Mouse (Mus musculus) layer of hippocampus, adult 8-10 months (tissue): ENCODE results near the gene Olfr172. TPM values are rescaled to one million over a fixed set of nuclear protein-coding genes. Genes with fewer than 3 reads are reported as not detected.
A peak's percentile ranks its signal among the peaks of the same experiment; 100 is the strongest.

Source experiments
- DNase-seq, 2 experiments: peaks; one replicate each; pipeline ENCODE4 v3.0.0; 2022; ENCODE audit warnings: low spot score in 2 of 2
- microRNA-seq, 2 experiments: library from miRNA; unstranded; fragments of <30 nt; microRNA quantifications; one replicate each; pipeline ENCODE4 v1.2.0; 2022
- total RNA-seq, 4 experiments: library from RNA; stranded (reverse); gene quantifications; 2 replicates each; pipeline ENCODE4 v1.2.4; 2022

The Olfr172 gene
- not detected for total RNA-seq

DNA sequence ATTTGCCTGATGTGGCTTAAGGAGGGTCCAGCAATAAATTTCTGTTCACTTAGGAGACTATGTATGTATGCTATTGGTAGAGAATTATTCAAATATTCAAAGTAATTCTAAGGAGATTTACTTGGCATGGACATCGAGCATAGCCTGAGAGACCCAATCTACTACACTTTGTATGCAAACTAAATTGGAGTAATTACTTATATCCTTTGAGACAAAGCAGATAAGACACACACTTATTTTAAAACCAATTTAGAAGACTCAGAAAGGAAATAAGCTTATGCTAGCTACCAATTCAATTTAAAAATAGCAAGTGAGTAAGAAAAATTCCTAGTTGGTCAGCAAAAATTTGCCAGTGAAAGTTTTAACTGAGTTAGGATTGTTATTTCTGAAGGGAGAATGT, at the start of gene Olfr172:
TSS of gene Olfr172 (minus strand) at position 101 of the 400 bp plus-strand sequence.
- DNase-seq: no peak

DNA sequence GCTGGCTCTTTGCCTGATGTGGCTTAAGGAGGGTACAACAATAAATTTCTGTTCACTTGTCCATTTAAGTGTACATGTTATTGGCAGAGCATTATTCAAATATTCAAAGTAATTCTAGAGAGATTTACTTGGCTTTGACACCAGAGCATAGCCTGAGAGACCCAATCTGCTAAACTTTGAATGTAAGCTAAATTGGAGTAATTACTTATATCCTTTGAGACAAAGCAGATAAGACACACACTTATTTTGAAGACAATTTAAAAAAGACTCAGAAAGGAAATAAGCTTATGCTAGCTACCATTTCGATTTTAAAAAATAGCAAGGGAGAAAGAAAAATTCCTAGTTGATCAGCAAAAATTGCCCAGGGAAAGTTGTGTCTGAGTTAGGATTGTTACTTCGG, 37.2 kb upstream of the Olfr172 start, which contains the start of gene Olfr173:
TSS of gene Olfr173 (minus strand) at position 101 of the 400 bp plus-strand sequence.
- no peak for DNase-seq

DNA sequence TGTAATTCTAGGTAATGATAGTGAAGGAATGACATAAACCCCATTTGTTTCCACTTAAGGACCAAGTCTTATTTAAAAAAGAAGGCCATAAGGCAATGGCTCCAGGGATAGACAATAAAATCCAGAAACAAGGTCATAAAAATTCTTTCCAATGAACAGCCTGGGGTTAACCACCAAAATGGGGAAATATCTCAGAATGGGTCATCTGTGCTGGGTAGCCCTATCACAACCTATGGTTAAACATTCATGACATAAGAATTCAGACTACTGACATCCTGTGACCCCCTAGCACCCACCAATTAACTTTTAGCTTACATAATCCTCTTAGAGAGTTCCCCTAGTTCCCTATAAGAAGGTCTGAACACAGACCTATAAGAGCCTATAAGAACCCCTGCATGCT, 6.8 kb downstream of the Olfr172 start:
- no peak for DNase-seq

DNA sequence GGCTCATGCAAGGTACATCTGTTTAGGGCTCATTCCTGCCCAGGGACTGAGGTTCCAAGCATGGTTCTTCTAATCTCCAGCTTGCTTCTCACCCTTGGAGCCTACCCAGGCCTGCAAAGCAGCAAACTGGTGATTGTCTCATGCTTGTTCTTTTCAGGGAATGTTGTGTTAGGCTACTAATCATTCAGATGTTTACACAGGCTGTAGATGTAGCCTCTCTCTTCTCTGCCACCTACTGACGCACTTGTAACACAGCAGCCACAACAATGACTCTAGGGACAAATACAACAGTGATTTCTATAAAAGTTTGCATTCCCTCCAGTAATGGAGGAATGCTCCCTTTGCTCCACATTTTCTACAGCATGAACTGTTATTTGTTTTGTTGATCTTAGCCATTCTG, 11.7 kb downstream of the Olfr172 start:
- DNase-seq: no peak

DNA sequence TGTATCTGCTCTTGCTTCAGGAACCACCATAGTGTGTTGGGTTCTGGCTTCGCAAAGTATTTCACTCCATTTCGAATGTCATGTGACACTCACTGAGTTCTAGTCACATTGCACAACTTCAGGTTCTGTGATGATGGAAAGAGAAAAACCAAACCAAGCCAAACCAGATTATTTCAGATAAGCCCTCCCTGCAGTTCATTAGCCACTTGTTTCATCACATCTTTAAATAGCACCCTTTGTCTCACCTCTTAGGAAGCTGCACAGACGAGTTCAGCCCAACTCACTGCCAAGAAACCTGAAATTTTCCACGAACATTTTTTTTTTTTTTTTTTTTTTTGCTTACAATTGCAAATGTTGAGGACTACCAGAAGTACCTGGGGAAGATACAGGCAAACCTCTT, 16.3 kb downstream of the Olfr172 start:
- no peak for DNase-seq

DNA sequence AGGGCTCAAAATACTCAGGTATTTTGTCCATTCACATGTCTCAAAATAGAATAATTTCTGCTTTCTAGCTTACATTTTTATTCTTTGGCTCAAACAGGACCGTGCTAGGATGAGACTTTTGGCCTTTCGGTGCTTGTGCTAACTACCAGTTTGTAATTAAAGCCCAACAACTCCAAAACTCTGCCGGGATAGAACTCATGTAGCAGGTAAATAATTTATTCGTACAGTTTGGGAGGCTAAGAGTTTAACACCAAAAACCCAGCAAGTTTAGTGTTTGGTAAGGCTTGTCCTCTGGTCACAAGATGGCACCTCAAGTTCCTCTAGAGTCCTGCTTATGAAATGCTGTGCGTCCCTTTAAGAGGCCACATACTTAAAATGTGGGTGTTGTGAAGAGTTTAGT, 22.2 kb downstream of the Olfr172 start:
- DNase-seq: no peak

DNA sequence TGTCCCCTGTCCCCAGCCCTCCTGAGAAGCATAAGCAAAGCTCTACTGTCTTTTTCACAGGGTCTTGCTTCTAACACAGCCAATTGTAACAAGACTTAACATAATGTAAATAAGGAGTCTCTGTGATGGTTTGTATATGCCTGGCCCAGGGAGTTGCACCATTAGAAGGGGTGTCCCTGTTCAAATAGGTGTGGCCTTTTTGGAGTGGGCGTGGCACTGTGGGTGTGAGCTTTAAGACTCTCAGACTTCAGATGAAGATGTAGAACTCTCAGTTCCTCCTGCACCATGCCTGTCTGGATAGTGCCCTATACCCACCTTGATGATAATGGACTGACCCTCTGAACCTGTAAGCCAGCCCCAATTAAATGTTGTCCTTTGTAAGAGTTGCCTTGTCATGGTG, 24.2 kb downstream of the Olfr172 start:
- no peak for DNase-seq

DNA sequence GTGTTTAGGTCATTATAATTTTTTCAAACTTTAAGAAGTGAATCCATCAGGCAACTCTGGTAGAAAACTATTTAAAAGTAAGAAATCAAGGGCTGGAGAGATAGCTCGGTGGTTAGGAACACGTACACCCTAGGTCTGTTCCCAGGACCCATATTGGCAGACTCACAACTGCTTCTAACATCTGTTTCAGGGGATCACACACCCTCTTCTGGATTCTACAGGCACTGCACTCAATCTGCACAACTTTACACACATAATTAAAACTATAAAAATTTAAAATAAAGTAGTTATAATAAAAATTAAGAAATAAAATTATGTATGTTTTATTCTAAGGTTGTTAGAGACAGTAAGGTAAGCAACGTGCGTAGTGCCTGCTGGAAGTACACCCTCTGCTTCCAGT, 24.8 kb downstream of the Olfr172 start:
- no peak for DNase-seq

DNA sequence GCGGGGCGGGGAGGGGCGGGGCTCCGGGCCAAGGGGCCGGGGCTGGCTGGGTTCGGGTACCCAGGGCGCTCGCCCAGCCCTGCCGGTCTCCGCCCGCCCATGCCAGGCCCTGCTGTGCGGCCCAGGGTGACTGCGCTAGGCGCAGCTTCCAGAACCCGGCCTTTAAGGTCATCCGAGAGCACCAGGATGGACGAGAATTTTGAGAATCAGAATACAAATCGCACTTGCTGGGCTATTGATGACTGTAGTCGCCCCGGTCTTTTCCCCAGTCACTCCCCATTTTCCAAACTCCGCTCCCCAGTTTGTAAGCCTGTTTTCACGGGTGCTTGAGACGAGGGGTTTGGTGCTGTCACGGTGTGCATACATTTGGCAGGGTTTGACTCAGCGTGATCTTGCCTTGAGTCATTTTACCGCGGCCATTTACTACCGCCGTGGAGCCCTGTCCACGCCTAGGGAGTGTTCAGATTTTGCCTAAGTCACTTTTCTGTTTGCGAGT, 34.8 kb downstream of the Olfr172 start:
- peak in 1 of 2 experiments; percentile 23 for DNase-seq

DNA sequence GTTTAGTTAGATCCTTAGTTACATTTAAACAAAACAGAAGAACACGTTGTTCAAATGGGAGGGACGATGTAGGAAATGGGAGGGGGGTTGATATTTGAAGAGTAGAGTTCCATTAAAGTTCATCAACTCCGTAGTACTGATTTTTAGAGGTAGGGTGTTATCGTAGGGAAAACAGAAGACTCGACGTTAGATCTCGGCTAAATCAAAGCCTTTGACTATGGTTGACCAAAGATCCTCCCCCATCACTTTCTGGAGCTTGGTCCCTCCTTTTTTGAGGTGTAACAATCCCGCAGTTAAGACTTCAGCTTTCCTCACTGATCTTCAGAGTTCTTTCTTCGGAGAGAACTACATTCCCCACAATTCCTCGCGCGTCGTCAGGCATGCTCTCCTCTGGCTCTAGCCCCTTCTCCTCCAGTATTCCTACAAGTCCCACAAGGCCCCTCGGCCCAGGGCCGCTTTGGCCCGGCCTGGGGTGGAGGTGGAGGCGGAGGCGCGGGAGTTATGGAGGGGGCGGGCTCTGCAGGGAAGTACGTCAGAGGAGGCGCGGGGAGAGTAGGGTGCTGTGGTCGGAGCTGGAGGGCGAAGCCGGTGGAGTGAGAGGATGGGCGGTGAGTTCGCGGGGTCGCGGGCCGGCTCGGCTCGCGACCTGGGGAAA, 35.4 kb downstream of the Olfr172 start, which contains the start of gene Cldnd1:
TSS of gene Cldnd1 (plus strand) at position 434 of the 655 bp plus-strand sequence.
- DNase-seq: peak; percentile 90 to 96

DNA sequence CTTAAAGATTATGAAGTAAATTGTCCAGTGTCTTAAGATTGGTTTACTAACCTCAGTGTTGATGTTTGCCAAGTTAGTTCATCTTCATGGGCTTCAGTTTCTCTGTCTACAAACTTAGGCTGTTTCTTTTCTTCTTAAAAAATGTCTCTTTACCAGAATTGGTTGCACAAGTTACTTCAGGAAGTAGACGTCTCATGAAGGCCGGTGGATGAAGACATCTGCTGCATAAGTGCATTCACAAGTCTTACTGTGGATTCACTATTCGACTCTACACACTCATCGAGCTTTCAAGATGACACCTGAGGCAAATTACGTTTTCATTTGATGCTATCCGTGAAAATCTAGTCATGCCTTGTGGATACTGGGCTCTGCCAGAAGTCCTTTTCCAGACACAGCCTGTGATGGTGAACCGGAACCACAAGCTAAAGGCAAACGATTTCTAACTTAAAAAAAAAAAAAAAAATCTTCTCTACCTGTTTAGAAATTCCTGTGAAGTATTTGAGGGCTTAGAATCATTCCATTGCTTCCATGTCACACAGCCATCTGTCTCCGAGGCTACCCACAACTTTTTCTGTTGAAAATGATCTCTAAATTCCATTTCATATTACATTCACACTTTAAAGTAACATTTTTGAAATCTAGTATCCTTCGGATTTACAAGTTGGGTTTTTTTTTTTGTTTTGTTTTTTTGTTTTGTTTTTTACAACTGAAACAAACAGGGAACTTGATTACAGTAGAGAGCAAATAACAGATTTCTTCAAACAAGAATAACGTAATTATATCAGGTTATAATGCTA, 36.1 kb downstream of the Olfr172 start:
- DNase-seq: no peak

DNA sequence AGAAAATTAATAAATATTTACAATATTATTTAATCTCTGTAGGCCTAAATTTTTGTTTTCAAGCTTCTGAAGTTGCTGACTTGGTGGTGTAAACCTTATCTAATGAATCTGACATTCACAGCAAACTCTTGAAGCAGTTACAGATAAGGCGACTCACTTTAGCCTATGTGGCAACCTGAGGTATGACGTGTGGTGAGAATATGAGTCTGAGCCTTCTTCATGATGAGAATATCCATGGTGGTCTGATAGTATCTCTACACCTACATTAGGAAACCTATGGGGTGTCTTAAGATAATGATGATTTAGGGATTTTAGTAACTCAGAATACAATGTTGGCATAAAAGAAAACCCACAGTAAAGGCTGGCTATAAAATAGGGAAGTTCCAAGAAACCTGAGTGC, 40.7 kb downstream of the Olfr172 start:
- no peak for DNase-seq

DNA sequence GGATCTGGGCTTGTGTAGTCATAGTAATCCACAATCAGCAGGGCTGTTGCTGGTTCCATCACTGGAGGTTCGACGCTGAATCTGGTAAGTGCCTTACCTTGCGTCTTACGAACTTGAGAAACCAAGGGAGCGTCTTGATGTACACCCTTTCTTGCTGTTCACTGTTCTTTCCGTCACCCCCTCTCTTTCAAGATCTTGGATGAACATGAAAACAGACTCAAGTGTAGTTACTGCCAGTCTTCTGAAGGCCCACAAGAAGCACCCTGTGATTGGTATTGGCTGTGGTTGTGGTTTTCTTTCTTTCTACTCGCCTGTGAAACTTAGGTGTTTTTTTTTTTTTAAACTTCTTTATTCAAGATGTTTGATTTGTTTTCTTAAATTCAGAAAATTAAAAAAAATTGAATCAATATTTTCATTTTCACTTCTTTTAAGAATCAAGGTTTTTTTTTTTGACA, 44.3 kb downstream of the Olfr172 start, which contains the start of gene Gpr15:
TSS of gene Gpr15 (minus strand) at position 405 of the 455 bp plus-strand sequence.
- DNase-seq: no peak

DNA sequence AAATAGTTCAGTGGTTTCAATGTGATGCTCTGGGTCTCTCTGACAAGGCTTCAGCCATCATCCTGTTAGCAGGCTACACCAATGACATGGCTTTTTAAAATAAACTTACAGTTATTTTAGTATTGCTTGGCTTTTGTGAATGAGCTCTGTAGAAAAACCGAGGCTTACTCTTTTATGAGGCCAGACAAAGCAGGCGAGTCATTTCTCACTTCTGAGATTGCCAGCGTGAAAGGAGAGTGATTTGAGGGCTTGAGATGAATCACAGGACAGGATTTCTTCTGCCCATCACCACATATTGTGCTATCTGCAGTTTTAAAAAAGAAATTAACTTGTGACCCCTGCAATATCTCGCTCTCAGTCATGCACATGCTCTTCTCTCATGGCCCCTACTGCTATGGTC, 48.0 kb downstream of the Olfr172 start:
- no peak for DNase-seq

DNA sequence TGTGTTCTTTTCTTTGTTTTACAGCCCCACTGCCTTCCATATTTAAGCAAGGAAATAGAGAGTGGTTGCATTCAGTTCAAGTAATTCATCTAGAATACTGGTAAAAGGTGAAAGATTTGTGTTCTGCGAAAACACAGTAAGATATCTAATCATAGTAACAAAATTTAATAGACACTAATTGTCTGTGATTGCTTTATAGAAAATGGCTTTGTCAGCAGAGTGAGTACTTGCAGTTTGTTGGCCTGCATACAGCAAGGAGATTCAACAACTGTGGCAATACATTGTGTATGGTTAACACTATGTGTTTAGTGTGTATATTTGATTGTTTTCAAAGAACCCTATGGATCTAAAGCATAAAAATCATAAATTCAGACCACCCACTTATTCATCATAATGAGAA, 49.8 kb downstream of the Olfr172 start:
- no peak for DNase-seq

DNA sequence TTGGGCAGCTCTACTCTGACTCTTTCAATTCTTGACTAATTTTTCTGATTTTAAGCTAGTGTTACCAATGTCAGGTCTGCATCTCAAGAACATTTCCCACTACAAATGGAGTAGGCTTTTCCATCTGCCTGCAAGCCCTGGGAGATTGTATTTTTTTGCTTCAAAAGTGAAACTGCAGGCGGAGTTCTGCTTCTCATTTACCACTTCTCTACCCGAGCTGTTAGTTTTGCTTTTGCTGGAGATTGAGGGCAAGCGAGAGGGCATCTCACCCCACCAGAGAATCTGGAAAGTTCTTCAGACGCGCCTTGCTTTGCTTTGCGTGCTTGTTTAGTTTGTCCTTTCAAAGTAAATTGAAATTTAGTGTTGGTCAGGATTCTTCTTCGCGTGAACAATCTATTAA, 50.8 kb downstream of the Olfr172 start:
- DNase-seq: no peak

Small RNA genes lying within 50 kb of the gene (microRNA-seq; reads per million reads assigned to microRNA genes)
- 0 reads per million in 2 experiments for gene Gm27564

Other genes starting within 250 kb of the Olfr172 start
- gene St3gal6, start 238.9 kb downstream of the Olfr172 start, total RNA-seq: 10 to 100 TPM; 14.6 to 24.8 (median 18.9) TPM
- gene Gm813, start 146.2 kb downstream of the Olfr172 start, total RNA-seq: not detected
- gene E330017A01Rik, start 124.4 kb downstream of the Olfr172 start, total RNA-seq: not detected
- gene Cpox, start 92.9 kb downstream of the Olfr172 start, total RNA-seq: 10 to 100 TPM; 45.1 to 57.0 (median 52.8) TPM
- gene Gpr15, start 44.1 kb downstream of the Olfr172 start, total RNA-seq: not detected
- 100 to 1,000 TPM in 2 of 4 experiments, 10 to 100 TPM in 2; 87.9 to 106 (median 100) TPM for gene Cldnd1, start 35.3 kb downstream of the Olfr172 start, total RNA-seq
- not detected for gene Olfr173, start 37.1 kb upstream of the Olfr172 start, total RNA-seq
- gene Olfr175-ps1, start 63.6 kb upstream of the Olfr172 start, total RNA-seq: not detected
- not detected for gene Olfr177, start 111.6 kb upstream of the Olfr172 start, total RNA-seq
- not detected for gene Olfr178, start 128.9 kb upstream of the Olfr172 start, total RNA-seq
- not detected for gene Olfr181, start 165.6 kb upstream of the Olfr172 start, total RNA-seq
- not detected for gene Olfr180, start 166.2 kb upstream of the Olfr172 start, total RNA-seq
- not detected for gene Olfr183, start 232.2 kb upstream of the Olfr172 start, total RNA-seq